Mouse (Mus musculus): ENCODE results near the gene Gpsm1.

GRCm38 (mm10) chr2:26298856-26299230, 16.5 kb upstream of the Gpsm1 start:
- TF ChIP-seq JUND (IDR thresholded peaks at IDR 0.05; ENCODE audit: low read depth, low read length) (no peak), CTCF (IDR thresholded peaks at IDR 0.05 in 2 of 3, conservative IDR thresholded peaks at IDR 0.05 in 1 of 3; ENCODE audit: control insufficient read depth in 1 of 3, insufficient read depth in 1 of 3, low read depth in 2 of 3, low read length in 3 of 3, poor library complexity in 1 of 3, severe bottlenecking in 1 of 3) (no peak), HCFC1 (IDR thresholded peaks at IDR 0.05; ENCODE audit: low read depth, low read length) (no peak), TAL1 (IDR thresholded peaks at IDR 0.05; ENCODE audit: low read length) (no peak), SMC3 (IDR thresholded peaks at IDR 0.05; ENCODE audit: low read depth, low read length) (no peak), POLR2AphosphoS5 (IDR thresholded peaks at IDR 0.05; ENCODE audit: borderline replicate concordance, low read depth, low read length) (no peak), POLR2A (IDR thresholded peaks at IDR 0.05; ENCODE audit: control insufficient read depth in 1 of 2, insufficient read depth in 1 of 2, low read depth in 1 of 2, low read length in 2 of 2, poor library complexity in 1 of 2) (no peak), SIN3A (IDR thresholded peaks at IDR 0.05; ENCODE audit: low read length) (no peak), GABPA (IDR thresholded peaks at IDR 0.05; ENCODE audit: low read depth, low read length) (no peak)
